Mouse (Mus musculus): ENCODE results near the gene Hrct1.
A peak's percentile ranks its signal among the peaks of the same experiment; 100 is the strongest.

DNA sequence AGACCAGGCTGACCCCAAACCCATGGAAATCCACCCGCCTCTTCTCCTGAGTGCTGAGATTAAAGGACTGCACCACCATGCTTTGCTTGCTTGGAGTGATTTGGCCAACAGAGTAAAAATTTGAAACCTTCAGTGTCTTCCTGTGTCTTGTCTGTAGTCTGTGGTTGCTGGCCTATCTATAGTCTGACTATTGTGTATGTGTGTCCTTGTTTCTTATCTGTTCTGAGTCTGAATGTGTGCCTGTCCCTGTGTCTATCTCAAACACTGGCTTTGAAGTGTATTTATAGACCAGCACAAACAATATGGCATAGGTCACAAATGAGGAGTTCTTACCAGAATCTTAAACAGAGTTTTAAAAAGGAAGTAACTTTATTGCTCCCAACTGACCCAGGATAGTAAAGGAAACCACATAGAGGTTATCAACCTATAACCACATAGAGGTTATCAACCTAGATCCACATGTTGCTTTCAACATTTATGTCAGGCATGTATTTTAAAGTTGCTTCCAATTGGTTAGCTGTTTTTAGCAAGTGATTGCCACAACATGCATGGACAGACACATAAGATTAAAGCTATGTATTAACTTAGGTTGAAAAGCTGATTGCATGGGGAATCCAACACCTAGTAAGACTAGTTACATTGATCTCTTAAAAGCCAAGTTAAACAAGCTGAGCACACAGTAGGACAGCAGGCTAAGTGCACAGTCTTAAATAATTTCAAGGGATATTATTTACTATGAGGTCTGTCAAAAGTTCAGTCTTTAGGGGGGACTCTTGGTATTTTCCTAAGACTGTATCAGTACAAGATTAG, 32.3 kb upstream of the Hrct1 start:
- no peak for TF ChIP-seq CTCF (IDR thresholded peaks at IDR 0.05)
- 0 out of 2 replicates have a peak, but pooled peaks have one; percentile 11 for TF ChIP-seq EP300 (IDR thresholded peaks at IDR 0.05)
